Mouse (Mus musculus): ENCODE data around the gene Rtp2.

The Rtp2 gene

DNA sequence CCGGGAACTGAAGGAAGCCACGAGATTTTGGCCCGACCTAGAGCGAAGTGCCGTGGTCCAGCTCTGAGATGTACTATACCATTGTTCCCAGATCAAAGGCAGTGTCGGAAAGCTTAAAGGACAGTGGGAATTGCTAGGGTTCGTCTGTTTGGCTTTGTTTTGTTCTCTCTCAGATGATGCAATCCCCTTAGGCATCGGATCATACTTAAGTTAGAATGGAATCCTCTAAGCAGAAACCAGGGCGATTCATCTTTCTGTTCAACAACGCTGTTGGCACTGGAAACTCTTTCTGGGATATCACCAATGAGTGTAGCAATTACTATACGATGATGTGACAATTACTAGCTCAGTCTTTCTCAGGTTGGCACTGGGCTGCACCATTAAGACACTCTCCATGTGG, at the start of gene Rtp2:
TSS of gene Rtp2 (minus strand) at position 101 of the 400 bp plus-strand sequence.
- no peak for DNase-seq (ENCODE audit: extremely low spot score)

DNA sequence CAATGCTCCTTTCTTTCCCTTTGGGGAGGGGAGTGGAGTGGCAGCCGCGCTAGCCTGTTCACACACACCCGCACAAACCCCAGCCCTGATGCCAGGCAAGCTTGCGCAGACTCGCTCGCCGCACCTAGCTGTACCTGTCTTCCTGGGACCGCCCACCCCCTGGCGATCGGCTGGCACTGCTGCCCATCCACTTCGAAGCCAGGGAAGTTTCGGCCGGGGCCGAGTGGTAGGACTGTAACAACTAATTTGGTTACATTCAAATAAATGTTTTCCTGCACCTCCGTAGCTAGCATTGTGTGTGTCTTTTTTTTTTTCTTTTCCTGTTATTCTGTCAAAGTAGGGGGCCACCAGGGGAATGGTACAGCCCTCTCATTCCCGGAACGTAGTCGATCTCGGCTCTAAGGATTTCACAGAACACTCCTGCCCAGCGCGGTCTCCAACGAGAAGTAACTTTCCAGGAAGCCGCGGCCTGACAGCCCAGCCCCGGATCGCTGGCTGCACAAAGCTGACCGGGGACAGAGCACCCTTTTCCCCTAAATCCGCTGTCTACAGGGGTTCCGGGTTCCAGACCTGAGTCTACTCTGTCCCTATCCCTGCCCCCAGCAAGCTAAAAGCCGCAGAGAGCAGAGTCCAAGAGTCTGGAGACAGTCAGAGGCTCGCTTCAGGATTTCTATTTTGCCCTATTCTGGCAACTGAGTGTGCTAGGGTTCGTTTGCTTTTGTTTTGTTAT, 49.0 kb upstream of the Rtp2 start:
- DNase-seq (ENCODE audit: extremely low spot score): peak; percentile 46

DNA sequence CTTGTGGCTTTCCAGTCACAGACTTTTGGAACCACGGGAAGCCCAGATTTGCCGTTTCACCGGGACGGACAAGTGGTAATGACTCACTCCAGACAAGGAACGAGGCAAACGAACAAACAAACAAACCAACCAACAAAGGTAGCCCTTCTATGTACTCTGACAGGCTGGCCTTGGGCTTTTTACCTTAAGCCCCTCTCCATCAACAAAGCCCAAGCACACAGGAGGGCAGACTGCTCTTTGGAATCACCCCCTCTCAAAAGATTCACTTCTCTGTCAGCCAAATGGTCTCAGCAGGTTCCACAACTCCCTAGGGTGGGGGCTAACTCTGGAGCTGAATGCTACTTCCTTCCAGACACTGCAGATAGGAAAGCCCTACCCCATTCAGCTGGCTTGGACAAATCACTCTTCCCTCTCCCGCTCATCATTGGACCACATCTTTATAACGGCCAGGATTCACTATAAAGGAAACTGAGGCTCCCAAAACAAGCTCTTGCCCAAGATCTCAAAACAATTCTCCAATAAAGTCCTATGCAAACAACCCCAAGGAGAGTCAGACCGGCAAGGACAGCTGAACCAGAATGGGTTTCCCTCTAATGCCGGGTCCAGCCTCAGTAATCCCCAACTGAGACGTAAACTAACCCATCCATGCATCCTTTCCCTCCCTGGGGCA, 48.1 kb upstream of the Rtp2 start:
- DNase-seq (ENCODE audit: extremely low spot score): no peak

DNA sequence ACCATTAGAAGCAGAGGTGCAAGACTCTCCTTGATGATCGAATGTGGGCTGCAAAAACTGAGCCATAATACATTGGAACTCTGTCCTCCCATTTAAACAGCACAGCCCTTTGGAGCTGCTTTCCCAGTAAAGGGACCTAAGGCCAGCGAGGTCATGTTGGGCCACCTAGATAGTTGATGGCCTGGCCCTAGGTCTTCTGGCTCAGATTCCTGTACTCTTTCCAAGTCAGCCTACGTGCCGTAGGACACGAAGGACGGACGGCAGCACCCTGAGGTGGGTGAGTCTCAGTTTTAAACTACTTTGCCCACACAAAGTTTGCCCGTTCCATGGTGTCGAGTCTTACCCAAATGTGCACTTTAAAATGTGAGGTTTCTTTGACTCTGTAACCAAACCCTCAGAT, 47.3 kb upstream of the Rtp2 start:
- DNase-seq (ENCODE audit: extremely low spot score): no peak

DNA sequence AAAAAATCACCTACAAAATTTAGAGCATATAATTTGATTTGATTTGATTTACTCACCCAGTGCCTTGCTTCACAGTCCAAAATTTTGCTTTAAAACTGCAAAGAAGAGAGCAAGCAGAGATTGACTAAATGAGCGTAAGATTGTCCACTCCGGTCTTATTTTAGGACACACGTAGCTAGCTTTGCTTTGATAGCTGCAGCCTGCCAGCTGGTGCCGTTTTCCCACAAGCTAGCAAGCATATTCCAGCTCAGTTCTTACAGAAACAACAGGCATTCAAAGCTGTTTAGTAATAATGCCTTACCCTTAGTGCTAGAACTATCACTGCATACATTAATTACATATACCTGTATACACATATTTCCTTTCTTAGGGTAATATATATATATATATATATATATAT, 46.3 kb upstream of the Rtp2 start:
- no peak for DNase-seq (ENCODE audit: extremely low spot score)

DNA sequence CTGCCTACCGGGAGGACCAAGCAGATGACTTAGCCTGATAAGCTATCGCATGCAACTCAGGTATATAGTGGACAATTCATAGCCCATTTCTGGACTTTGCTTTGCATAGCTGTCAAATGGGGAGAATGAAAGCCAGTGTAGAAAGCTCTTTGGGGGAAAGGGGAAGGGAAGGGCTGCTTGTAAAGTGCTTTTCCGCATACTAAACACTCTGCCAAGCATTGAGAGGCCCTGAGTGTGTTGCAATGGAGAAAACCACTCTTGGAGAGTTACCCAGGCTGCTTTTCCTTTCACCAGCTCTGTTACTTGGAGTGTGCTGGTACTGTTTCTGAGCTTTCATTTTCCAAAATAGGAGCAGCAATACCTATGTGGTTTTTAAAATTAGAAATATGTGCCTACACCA, 45.5 kb upstream of the Rtp2 start:
- DNase-seq (ENCODE audit: extremely low spot score): no peak

DNA sequence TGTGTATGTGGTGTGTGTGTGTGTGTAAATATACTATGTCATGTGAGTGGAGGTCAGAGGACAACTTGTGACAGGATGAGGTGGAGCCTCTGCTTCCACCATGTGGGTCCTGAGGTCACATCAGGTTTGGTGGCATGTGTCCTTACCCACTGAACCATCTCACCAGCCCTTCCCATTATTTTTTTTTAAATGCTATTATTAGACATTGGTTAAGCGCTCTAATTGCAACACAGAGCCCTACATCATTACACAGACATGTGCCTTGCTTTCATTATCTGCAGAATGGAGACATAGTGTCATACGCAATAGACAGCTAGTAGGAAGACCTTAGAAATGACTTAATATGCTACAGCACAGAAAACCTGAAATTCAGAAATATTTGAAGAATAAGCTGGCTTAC, 44.0 kb upstream of the Rtp2 start:
- no peak for DNase-seq (ENCODE audit: extremely low spot score)

DNA sequence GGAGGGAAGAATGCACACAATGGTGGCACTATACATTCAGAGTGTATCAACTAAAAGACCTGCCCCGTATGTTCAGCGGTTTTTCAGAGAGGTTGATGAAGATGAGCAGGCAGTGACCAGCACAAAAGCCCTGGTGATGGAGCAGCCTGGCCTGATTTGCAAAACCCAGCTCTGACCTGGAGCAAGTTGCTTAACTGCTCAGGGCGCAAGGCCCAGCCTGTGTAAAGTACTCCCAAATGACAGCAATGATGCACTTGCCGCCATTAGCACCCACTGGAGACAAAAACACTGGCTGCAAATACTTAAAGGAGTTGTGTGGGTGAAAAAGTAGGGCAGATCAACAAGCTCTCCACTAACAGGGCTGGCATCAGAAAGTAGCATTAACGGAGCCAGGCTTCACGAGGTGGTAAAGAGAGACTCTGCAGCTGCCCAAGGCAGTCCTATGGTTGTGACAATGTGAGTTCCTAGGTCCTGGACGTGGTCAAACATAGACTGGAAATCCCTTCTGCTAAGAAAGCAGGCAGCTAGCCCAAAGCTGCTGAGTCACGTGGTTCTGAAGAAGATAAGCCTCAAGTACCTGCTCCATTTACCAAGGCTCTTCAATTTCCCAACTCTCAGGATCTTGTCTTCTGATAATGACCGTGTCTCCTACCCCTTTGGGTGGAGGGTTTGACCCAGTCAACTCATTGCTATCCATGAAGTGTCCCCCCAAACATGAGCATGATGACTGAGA, 41.6 kb upstream of the Rtp2 start:
- DNase-seq (ENCODE audit: extremely low spot score): no peak

DNA sequence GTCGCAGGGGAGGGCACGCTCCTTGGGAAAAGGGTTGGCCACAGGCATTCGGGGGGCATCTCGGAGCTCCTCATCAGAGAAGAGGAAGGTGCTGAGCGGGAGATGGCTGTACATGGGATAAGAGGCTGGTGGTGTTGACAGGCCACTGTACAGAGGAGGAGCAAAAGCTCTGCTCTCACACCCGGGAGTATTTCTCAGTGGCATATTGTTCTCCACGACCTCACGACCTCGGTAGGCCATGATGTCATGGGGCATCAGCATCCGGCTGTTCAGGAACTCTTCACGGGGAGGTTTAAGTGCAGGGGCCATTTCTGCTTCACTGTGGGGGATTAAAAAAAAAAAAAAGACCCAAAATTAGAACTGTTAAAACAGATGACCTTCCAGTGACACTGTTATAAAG, 40.7 kb upstream of the Rtp2 start:
- no peak for DNase-seq (ENCODE audit: extremely low spot score)

DNA sequence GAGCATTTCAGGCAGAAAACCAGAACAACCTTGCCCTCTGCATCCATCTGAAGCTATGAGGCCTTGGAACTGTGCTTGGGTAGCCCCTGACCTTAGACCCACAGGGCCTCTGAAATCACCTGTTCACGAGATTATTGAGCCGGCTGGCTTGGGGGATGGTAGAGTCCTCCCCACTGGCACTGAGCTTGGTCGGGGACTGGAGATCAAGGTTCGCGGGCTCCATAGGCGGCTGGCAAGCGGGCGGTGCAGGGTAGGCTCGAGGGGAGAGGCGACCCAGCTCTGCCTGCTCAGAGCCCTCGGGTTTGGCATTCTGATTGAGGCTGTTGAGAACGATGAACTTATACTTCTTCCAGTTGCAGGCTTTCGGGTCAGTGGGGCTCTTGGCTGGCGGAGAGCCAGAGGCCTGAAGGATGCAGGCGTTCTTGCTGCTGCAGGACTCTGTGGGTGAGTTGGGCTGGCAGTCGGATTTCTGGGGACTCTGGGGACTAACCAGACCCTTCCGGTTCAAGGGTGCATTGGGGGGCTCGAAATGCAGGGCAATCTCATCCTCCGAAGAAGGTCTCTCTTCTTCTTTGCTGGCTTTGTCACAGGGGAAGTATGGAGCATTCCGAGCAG, 40.0 kb upstream of the Rtp2 start:
- no peak for DNase-seq (ENCODE audit: extremely low spot score)

DNA sequence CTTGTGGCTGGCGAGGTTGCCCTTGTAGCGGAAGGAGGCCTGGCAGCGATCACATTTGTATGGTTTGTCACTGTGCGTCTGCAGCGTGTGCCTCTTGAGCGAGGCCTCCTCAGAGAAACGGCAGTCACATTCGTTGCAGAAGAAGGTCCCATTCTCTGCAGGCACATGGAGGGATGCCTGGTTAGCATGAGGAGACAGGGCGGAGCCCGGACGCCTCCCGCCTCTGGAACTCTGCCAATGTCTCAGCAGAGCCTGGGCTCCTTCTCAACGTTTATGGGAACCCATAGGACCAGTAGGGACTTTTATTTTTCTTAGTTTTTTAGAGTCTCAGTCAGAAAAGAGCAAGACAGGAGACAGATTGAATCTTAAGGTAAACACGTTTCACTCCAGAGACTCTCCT, 37.7 kb upstream of the Rtp2 start:
- no peak for DNase-seq (ENCODE audit: extremely low spot score)

DNA sequence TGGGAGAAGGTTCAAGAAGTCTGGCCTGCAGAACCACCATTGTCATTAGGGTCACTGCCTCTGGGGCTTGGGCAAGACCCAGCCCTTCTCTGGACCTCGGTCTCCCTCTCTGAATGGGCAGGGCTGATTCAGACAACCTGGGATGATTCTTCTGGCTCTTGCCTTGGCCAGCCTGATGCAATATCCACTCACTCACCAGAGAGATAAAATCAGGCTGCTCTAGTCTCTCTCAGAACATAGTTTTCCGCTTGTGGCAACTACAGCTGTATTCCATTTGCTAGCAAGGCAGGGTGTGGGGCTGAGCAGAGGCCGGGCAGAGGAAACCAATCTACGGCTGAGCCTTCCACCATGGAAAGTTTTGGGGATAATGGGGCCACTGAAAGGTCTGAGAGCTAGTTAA, 36.7 kb upstream of the Rtp2 start:
- no peak for DNase-seq (ENCODE audit: extremely low spot score)

DNA sequence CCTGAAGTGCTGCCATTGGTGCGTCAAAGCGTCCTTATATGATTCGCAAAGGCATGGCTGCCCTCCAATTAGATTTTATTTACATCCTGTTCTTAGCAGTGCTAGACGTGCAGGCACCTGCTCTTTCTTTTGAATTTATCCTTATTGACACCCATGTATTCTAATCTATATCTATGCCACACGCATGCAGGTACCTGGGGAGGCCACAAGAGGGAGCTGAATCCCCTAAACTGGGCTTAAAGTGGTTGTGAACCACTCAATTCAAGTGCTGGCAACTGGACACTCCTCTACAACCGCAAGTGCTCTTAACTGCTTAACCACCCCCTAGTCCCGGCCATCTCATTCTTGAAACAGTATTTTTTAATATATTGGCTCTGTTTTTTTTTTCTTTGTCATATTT, 35.1 kb upstream of the Rtp2 start:
- no peak for DNase-seq (ENCODE audit: extremely low spot score)

DNA sequence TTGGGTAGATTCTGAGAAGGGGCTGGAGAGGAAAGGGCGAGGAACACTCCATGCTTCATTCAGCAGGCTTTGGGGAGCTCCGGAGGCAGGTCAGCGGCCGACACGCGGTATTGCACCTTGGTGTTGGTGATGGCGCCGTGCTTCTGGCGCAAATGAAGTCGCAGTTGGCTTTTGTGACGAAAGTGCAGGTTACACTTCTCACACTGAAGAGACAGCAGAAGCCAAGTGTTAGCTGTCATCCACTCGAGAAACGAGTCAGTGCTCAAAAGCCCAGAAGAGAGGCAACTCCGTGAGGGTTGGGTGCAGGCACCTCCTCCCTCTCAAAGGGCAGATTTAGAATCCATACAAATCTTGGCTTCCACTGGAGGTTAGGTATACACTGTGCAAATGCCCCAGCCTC, 33.9 kb upstream of the Rtp2 start:
- DNase-seq (ENCODE audit: extremely low spot score): no peak

DNA sequence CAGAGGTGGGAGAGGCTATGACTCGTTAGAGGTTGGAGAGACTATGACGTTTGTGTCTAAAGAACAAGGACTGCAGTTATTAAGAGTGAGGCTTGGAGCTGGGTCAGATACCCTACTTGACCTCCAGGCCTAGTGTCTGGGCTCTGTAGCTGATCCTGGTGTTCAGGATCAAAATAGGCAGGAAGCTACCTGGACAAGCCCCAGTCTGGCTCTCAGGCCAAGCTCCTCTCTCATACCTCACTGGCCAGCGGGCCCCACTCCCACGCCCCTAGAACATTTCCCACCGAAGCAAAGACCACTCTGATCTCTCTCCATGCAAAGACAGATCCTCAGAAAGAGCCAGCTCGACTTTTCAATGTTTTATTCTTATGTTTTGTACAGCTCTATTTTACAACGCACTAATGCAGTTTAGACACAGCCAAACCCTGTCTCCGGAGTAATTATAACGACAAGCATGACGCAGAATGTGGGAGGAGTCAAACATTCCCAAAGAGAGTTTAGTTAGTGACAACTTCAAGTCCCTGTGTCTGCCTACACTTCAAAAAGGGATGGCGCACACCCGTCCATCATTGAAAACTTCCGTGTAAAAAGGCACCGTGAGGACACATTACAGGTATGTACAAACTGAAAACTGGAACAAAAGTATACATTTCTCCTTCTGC, 32.6 kb upstream of the Rtp2 start:
- no peak for DNase-seq (ENCODE audit: extremely low spot score)

DNA sequence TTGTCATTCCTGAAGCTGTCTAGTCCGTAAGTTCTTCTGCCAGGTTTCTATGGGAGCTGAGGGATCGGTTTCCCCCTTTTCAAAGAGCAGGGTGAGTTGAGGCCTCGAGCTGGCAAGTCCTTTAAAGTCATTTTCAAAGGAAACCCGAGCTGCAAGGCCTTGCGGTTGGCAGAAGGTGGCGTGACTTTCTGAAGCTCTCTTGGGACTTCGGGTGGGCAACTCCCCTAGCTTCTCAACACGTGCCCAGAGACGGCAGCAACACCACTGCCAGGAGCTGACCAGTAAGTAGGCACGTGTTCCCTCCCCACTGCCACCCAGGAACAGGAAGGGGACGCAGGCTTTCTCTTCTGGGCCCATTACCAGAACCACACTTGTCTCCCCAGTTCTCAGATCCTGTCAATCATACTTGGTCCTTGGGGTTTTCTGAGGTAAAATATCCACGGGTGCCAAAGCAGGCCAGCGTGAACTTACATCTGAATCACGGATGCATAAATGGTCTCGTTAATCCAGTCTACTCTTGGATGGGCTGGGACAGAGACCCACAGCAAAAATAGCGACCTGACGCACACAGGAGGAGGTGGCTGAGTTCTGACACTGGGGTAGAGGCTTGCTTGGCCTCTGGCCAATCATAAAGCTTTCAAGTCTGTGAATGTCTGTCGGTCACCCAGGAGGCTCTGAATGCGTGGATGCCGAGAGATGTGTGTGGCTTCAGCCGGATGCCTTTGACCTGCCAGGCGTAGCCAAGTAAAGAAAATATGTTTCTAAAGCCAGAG, 31.9 kb upstream of the Rtp2 start:
- no peak for DNase-seq (ENCODE audit: extremely low spot score)

DNA sequence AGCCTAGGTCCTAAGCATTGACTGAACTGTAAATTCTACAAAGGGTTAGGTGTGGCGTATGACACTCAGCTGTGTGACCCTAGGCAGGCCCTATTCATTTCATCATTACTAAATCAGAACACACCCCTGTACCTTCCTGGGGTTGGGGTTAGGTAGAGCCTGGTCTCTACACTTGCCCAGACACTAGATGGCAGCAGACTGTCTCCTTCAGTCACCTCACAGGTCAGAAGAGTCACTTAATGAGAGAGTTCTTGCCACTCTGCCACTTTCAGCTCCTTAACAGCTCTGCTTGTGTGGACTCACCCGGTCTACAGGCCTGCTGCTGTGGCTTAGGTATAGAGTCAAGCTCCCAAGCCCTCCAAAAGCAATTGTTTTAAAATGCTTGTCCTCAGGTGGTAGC, 30.2 kb upstream of the Rtp2 start:
- no peak for DNase-seq (ENCODE audit: extremely low spot score)

DNA sequence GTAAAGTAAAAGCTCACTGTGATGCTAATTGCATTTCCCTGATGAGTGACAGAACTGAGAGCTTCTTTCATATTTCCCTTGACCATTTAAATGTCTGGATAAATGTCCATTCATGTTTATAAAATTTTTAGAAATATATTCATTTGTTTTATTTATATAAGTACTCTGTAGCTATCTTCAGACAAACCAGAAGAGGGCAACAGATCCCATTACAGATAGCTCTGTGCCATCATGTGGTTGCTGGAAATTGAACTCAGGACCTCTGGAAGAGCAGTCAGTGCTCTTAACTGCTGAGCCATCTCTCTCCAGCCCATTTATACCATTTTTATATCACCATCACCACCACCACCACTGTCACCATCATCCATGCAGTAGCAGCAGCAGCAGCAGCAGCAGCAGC, 26.7 kb upstream of the Rtp2 start:
- DNase-seq (ENCODE audit: extremely low spot score): no peak

DNA sequence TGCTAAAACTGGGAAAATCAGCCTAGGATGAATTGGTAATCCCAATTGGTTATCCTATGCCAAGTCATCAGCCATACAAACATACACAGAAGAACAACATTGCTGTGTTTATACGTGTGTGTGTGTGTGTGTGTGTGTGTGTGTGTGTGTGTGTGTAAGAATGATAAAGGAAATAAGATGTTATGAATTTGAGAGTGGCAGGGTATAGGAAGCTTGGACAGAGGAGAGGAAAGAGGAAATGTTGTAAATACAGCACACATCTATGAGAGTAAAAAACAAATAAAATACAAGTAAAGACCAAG, 21.7 kb upstream of the Rtp2 start:
- no peak for DNase-seq (ENCODE audit: extremely low spot score)

DNA sequence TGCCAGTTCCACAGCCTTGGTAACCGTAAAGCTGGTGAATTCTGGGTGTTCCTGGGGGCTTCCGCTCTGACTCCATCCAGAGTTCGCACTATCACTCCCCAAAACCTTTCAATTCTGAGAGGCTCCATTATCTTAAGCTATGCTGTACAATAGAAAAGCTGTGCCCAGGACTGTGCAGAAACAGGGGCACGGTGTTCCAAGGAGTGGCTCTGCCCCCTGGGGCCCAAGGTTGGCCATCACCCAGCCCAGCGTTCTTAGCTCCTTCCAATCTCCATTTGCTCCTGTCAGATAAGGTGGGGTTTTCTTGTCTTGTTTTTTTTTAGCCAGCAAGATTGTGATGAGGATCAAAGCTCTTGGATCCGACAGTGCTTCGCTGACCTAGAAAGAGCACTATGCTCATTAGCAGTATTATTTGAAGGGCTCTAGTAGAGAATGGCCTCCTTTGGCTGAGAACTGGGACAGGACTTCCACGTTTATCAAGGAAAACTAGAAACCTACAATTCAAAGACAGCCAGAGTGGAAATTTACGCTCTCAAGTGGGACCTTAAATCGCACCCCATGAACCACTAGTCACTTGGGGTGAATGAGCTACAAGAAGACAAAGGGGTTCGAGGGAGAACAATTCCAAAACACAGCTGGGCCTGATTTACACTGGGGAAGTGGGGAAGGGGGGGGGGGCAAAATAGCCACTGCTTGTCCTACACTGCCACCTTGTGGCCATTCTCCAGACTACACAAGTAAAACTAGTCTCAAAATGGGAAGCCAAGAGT, 21.2 kb upstream of the Rtp2 start:
- peak; percentile 57 for DNase-seq (ENCODE audit: extremely low spot score)
